Mouse (Mus musculus) megakaryocyte, adult 5-6 weeks (primary cell): ENCODE measurements around the gene Palmd. TPM values are rescaled to one million over a fixed set of nuclear protein-coding genes. Genes with fewer than 3 reads are reported as not detected.

Experiments used
- ATAC-seq: 2 replicates; pipeline ENCODE4 v1.8.0; 2016; ENCODE audit warnings: mild to moderate bottlenecking, inconsistent platforms; ENCODE audit not compliant: poor library complexity, severe bottlenecking
- total RNA-seq, 2 experiments: library from RNA; stranded (forward) in 1 of 2; stranded (reverse) in 1 of 2; fragments of 153-499, 151-499 nt in 1 of 2; fragments of 221-1000, 200-1000 nt in 1 of 2; gene quantifications; 2 replicates each; pipeline versions ENCODE4 v1.2.3 to v1.2.4; 2015 to 2017

Palmd gene
- total RNA-seq (2015) (not detected in 2 replicates), total RNA-seq (2017) (not detected in 2 replicates)

DNA sequence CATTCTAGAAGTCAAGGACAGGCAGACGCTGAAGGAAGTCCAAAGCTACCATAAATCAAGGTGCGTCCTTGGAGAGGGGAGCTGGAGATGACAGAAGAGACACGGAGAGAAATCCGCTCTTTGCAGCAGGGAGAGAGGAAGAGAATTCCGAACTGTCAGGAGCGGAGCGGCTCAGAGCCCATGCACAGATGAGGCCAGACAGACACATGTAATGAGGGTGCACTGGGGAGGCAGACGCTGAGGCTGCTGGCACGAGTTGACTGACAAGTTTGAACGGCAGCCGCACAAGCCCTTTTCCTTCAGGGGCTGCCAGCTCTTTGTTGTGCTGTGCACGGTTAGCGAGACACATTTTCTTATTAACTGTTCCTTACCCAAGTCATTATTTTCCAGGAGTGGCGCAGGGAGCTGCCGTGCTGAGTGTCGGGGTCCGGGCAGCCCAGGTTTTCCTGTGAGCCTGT lies at the start of gene Palmd:
Gene Palmd, minus strand, starts transcription at position 448 of the 458 bp plus-strand sequence.
- no peak for ATAC-seq

GRCm38 (mm10) chr3:117010182-117010581 lies 41.4 kb upstream of the Palmd start:
- ATAC-seq: no peak

GRCm38 (mm10) chr3:117007340-117007739 lies 38.6 kb upstream of the Palmd start:
- no peak for ATAC-seq

DNA sequence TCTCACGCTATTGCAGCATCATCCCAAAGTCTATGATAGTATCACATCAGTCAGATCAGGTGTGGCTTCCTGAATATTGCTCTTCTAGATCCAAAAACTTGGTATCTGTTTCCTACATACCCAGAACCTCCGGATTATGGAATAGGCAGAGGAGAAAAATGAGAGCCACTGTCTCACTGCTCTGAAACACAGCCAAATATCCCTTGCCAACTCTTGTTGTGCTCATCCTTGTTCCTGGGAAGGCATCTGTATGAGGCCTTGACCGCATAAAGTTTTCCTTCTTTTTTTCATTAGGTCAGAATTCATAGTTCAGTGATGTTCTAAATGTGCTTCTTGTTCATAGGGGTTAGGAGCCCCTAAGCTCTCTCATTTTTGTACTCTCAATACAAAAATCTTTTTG lies 37.8 kb upstream of the Palmd start:
- ATAC-seq: no peak

DNA sequence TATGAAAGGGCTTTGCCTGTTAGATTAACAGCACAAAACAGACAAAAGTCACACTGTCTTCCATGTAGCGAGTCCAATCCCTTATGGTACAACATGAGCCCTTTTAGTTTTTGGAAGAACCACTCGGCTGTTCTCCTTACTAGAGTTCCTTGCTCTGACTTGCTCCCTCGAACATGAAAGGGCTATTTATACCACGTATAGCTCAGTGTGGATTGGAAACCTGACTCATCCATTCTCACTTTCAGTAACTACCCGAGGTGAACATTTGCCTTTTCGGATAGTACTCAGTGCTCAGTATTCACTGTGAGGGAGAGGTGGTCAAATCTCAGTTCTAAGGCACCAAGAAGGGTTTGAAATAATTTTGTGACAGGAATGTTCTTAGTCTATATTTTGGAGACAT lies 34.6 kb upstream of the Palmd start:
- ATAC-seq: no peak

GRCm38 (mm10) chr3:117001686-117002485 lies 33.1 kb upstream of the Palmd start:
- ATAC-seq: no peak

DNA sequence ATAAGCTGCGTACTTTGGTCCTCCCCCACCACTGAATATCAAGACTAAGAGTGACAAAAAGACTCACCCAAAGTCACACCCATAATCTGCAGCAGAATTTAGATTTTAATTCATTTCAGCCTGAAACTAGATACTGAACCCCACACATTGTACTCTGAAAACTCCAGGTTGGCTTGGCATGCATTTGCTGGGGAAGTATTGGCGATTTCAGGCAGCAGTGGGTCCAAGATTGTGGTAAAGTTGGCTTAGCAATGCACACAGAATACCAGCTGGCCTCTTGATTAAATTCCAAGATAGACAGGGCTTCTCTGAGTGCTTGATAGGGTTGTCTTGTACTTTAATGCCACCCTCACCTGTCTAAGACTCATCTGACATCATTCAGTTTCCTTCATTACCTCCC lies 24.2 kb upstream of the Palmd start:
- no peak for ATAC-seq

GRCm38 (mm10) chr3:116991180-116991579 lies 22.4 kb upstream of the Palmd start:
- ATAC-seq: no peak

DNA sequence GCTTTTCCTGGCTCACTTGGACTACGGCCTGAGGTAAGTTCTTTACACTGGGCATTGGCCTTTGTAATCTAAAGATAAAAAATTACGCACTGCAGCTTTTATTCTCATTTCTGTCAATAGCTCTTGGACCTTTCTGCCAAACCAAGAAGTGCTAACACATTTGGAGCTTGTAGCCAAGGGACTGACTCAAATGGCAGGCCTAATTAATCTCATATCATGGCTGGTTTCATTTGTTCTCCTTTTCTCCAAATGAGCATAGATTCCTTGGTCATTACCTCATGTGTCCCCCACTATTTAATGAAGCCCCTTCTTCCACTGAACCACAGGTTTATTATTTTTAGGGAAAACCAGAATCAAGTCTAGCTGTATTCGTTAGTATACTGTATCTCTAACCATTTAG lies 19.4 kb upstream of the Palmd start:
- no peak for ATAC-seq

- no peak for ATAC-seq
These were observed 17.7 kb upstream of the Palmd start for GRCm38 (mm10) chr3:116986451-116986850.

- ATAC-seq: no peak
These were observed 17.0 kb upstream of the Palmd start for GRCm38 (mm10) chr3:116985741-116986140.

GRCm38 (mm10) chr3:116985042-116985455 lies 16.3 kb upstream of the Palmd start:
- no peak for ATAC-seq

DNA sequence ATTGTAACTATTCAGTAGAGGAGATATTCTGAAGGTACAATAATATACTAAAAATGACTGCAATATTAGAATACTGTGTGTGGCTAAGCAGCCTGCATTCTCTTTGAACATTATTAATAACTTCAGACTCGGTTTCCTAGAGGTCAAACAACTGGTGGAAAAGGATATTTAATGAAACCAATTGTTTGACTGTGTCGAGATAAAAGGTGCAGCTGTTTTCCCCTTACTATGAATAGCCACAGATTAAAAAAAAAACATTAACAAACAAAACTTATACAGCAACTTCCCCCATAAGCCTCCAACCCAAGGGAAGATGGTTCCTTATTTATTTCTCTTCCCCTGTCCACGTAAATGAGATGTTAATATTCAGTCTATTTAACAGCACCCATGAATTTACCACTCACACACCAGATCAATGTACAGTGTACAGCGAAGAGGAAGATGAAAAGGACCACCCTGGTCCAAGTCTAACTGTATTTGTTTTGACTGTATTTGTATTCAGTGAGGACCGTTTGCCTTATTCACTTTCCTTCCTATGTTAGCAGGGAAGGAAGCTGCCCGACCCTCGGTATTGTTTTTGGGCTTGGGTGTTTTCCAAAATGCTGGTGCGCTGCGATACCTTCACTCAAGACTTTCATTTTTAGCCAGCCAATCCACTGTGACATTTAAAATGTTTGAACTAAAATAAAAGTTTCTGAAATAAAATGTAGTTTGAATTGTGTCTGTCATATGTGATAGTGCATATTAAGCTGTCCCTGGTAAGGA lies 13.2 kb upstream of the Palmd start:
- no peak for ATAC-seq

- ATAC-seq: no peak
These were observed 999 bp upstream of the Palmd start for GRCm38 (mm10) chr3:116969786-116970185.

DNA sequence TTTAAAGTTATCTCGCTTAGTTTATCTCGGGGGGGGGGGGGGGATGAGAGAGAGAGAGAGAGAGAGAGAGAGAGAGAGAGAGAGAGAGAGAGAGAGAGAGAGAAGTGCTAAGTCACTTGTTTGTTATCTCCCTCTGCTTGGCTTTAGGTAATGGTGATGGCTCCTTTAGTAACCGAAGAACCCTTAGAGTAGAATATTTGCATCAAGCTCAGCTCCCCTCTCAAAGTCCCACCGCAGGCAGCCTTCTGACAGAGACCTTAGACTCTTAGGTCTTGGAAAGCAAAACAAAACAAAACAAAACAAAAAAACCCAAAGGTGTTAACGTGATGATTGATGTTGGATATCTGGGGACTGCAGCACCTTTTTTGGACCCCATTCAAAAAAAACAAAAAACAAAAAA lies 216 bp upstream of the Palmd start:
- no peak for ATAC-seq

DNA sequence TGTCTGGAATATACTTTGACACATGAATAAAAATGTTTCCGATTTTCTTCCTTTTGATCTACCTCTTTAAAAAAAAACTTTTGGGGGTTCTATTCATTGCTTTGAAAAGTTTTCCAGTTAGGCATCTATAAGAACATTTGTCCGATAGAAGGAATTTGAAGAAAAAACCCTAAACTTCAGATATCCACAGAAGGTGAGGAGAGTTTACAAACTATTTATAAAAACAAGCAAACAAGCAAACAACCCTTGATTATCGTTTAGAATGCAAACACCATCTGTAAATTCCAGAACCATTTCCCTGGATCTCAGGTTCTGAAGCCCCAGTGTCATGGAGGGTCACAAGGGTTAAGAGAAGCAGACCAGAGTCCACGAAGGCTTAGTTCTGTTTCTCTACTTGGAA lies 820 bp downstream of the Palmd start, which contains the start of gene 4930455H04Rik:
Gene 4930455H04Rik, plus strand, starts transcription at position 301 of the 400 bp plus-strand sequence.
- no peak for ATAC-seq

- no peak for ATAC-seq
These were observed 1.4 kb downstream of the Palmd start for GRCm38 (mm10) chr3:116967436-116967835.

DNA sequence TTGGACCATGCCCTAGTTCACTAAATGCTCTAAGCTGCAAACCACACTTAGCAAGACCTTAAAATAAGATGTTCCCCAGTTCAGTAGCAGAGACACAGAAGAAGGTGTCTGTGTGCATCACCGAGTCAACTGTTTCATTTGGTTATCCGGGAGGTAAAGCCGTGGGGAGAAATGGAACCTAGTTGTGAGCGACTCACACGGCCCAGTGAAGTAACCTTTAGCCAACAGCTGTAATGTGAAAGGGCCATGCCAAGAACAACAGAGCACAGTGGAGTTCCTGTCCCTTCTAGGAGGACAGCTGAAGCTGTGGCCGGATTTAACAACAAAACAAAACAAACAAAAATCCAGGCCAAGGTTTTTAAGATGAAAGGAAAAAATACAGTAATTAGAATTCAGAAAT lies 2.0 kb downstream of the Palmd start:
- ATAC-seq: no peak

DNA sequence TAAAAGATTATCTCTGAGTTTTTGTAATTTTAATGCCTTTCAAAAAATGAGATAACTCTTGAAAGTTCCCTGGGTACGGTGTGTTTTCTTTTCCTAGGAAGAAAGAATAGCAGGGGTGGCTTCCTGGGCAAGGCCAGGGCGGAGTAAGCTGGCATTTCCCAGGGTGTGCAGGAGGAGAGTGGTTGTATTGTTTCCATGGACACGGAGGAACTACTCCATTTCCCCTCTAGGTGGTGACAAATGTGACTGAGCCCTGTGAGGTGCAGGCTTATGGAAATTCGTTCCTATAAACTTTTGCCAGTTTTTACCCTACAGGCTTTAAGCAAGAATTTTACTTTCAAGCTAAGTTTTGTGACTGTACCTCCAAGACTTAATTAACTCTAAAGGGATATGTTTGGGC lies 2.6 kb downstream of the Palmd start:
- ATAC-seq: no peak

DNA sequence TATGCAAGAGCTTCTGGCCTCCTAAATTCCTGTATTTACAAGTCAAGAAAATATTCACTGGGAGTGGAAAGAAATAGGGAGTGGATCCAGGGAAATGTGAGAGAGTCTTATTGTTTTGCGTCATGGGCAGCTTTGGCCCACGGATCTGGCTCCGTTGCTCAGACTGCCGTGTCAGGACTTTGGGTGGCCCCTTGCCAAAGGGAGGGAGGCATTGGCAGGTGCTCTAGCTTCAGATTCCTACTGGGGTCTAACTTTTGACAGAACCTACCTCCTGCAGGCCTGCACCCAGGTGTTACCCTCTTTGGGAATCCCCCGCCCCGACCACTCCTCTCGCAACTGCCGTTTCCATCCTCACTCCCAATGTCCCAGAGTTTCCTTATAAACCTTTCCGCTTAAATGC lies 4.4 kb downstream of the Palmd start:
- ATAC-seq: no peak

DNA sequence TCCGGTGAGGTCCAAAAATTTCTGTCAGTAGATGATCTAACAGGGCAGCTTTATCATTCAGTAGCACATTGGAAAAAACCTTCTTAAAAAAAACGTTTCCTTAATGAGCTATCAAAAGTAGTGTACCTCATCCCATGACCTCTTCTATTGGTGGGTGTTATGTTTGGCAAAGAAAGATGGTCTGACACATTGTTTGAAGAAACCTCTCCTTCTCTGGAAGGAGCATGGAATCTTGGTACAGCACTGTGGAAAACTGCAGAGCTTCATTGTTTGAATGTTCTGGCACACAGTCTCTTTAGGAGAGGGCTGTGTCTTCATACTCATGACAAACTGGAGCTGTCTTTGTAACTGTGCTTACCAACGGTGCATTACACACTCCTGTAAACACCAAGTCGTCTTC lies 5.6 kb downstream of the Palmd start:
- no peak for ATAC-seq
